In genomic region chr10:51435684-51436083, GRCm38 (mm10) we compare ENCODE assay signal across 22 mouse cellular contexts. TPM values are rescaled to one million over a fixed set of nuclear protein-coding genes. Genes with fewer than 3 reads are reported as not detected.
"Had no signal": no experiment of that assay in that cellular context is flagged by ENCODE, and none has a peak within 500 bp of the region (broad histone marks: within the 10 kb centered on the region; RNA-seq: fewer than 3 reads in every experiment).

No protein-coding gene starts in this region.

- H3K4me1 ChIP-seq: neural tube, embryonic 12.5 days; neural tube, embryonic 15.5 days had no signal

- H3K27ac ChIP-seq: liver, embryonic 13.5 days; neural tube, embryonic 12.5 days; neural tube, embryonic 15.5 days had no signal

- ATAC-seq: intestine, postnatal 0 days had no signal

- H3K4me3 ChIP-seq: liver, embryonic 13.5 days; neural tube, embryonic 12.5 days; neural tube, embryonic 15.5 days had no signal

- DNase-seq: kidney, adult 2 months; kidney, postnatal 10 days; kidney, postnatal 36 days; liver, embryonic 13.5 days; lung, adult 2 months; lung, postnatal 14 days; lung, postnatal 4 days; midbrain, embryonic 14.5 days; retina, postnatal 1 day; right cerebral cortex, postnatal 25 days; spleen, adult 18-20 months; thymus, adult 18-20 months; thymus, postnatal 36 days had no signal

- H3K27me3 ChIP-seq: liver, embryonic 13.5 days; neural tube, embryonic 12.5 days; neural tube, embryonic 15.5 days had no signal

- H3K9ac ChIP-seq: liver, embryonic 13.5 days; neural tube, embryonic 12.5 days; neural tube, embryonic 15.5 days had no signal

- H3K9me3 ChIP-seq: liver, embryonic 13.5 days; neural tube, embryonic 12.5 days; neural tube, embryonic 15.5 days had no signal

- H3K36me3 ChIP-seq: liver, embryonic 13.5 days; neural tube, embryonic 12.5 days; neural tube, embryonic 15.5 days had no signal

RNA-seq across cellular contexts. Expression of gene Gm49339, which starts 44.7 kb away (rescaled TPM):
- total RNA-seq: layer of hippocampus, postnatal 10 days; left cerebral cortex, postnatal 36 days; megakaryocyte-erythroid progenitor cell, adult 5-6 weeks had no signal
- polyA plus RNA-seq: midbrain, embryonic 11.5 days; midbrain, embryonic 14.5 days; midbrain, postnatal 0 days; neural tube, embryonic 12.5 days; neural tube, embryonic 15.5 days had no signal

RNA-seq across cellular contexts. Expression of gene Lilr4b, which starts 44.7 kb away (rescaled TPM):
- polyA plus RNA-seq: limb, embryonic 11.5 days; neural tube, embryonic 12.5 days had no signal
